Mouse (Mus musculus) heart, embryonic 16.5 days (tissue): ENCODE measurements around the gene Slc25a26. TPM values are rescaled to one million over a fixed set of nuclear protein-coding genes. Genes with fewer than 3 reads are reported as not detected.
A peak's percentile ranks its signal among the peaks of the same experiment; 100 is the strongest.

ENCODE experiments used
- ATAC-seq: fragments of 200-750 bp; cut with Nextera tagmentation; replicated peaks from 2 replicates; pipeline ENCODE4 v1.8.0; 2017; ENCODE audit warnings: moderate number of reproducible peaks; ENCODE audit not compliant: insufficient read depth, low FRiP score; ENCODE audit errors: extremely low read depth
- H3K27ac ChIP-seq: fragments of 300-500 bp; sonication (generic); 2 replicates; pipeline ENCODE4 v1.5.1; 2014; ENCODE audit warnings: mild to moderate bottlenecking, low read length, control low read depth, moderate library complexity
- H3K27me3 ChIP-seq: fragments of 300-500 bp; sonication (generic); 2 replicates; pipeline ENCODE4 v1.6.1; 2014; ENCODE audit warnings: low read length, mixed read lengths; ENCODE audit not compliant: control insufficient read depth, insufficient read depth
- H3K36me3 ChIP-seq: fragments of 300-500 bp; sonication (generic); 2 replicates; pipeline ENCODE4 v1.6.1; 2014; ENCODE audit not compliant: control insufficient read depth, insufficient read depth
- H3K4me1 ChIP-seq: fragments of 300-500 bp; sonication (generic); 2 replicates; pipeline ENCODE4 v1.6.1; 2014; ENCODE audit warnings: low read length, mixed read lengths; ENCODE audit not compliant: control insufficient read depth, insufficient read depth
- H3K4me2 ChIP-seq: fragments of 300-500 bp; sonication (generic); 2 replicates; pipeline ENCODE4 v1.6.1; 2014; ENCODE audit warnings: low read depth, mild to moderate bottlenecking, control low read depth, low read length
- H3K4me3 ChIP-seq: fragments of 300-500 bp; sonication (generic); 2 replicates; pipeline ENCODE4 v1.5.1; 2014; ENCODE audit warnings: mild to moderate bottlenecking, control low read depth, low read length
- H3K9ac ChIP-seq: fragments of 300-500 bp; sonication (generic); 2 replicates; pipeline ENCODE4 v1.6.1; 2014; ENCODE audit warnings: low read length, control low read depth
- H3K9me3 ChIP-seq: fragments of 300-500 bp; sonication (generic); replicated peaks from 2 replicates; pipeline ENCODE4 v1.6.1; 2016; ENCODE audit warnings: low read length; ENCODE audit not compliant: control insufficient read depth
- WGBS: fragments of 180-500 bp; shearing (Covaris S2); extraction: QIAGEN DNeasy Blood & Tissue Kit; methylation state at CpG from one replicate; pipeline ENCODE4 v1.1.7; 2014; 5-methylcytosine and 5-hydroxymethylcytosine counted together
- polyA plus RNA-seq: library from polyadenylated mRNA; unstranded; fragments of >200 nt; fragmentation: Nextera tagmentation; extraction: Ambion mirVana; gene quantifications from 2 replicates; pipeline ENCODE4 v1.2.1, GENCODE M21; 2015

The Slc25a26 gene
- polyA plus RNA-seq, 1 experiment from 2014 or later = 15.3 TPM

- Histone ChIP-seq H3K27ac (no peak overlapping the region), H3K4me2 (no peak overlapping the region), H3K9ac (no peak overlapping the region), H3K36me3 (peaks cover 3% of the 10 kb centered on the region; the same call in 1 of the 2 replicates), H3K4me3 (no peak overlapping the region), H3K27me3 (no peaks in the 10 kb centered on the region), H3K9me3 (no peaks in the 10 kb centered on the region), H3K4me1 (peaks cover 20% of the 10 kb centered on the region)
- no peak for ATAC-seq
- 47% methylated on average over 5 of the region's 5 CpGs for WGBS
Measured at GRCm38 (mm10) chr6:94601101-94601500, 101.0 kb downstream of the Slc25a26 start.

- Histone ChIP-seq H3K9ac (no peak overlapping the region), H3K4me3 (no peak overlapping the region), H3K27me3 (no peaks in the 10 kb centered on the region), H3K27ac (no peak overlapping the region), H3K9me3 (no peaks in the 10 kb centered on the region), H3K4me1 (peaks cover 20% of the 10 kb centered on the region), H3K4me2 (no peak overlapping the region), H3K36me3 (peaks cover 3% of the 10 kb centered on the region)
- WGBS = 69% methylated on average over 5 of the region's 5 CpGs
- ATAC-seq = no peak
Measured at GRCm38 (mm10) chr6:94601811-94602210, 101.7 kb downstream of the Slc25a26 start.

- 57% methylated on average over 3 of the region's 3 CpGs for WGBS
- no peak for ATAC-seq
- Histone ChIP-seq H3K36me3 (peaks cover 13% of the 10 kb centered on the region), H3K27ac (no peak overlapping the region), H3K4me3 (no peak overlapping the region), H3K27me3 (no peaks in the 10 kb centered on the region), H3K9ac (no peak overlapping the region), H3K4me1 (peaks cover 5% of the 10 kb centered on the region; the same call in 1 of the 2 replicates), H3K4me2 (no peak overlapping the region), H3K9me3 (no peaks in the 10 kb centered on the region)
Measured at GRCm38 (mm10) chr6:94604072-94604471, 103.9 kb downstream of the Slc25a26 start.

GRCm38 (mm10) chr6:94604546-94604945, 104.4 kb downstream of the Slc25a26 start:
- no peaks in the 10 kb centered on the region for H3K9me3 ChIP-seq
- no peak overlapping the region for H3K4me3 ChIP-seq
- no peak for ATAC-seq
- peaks cover 5% of the 10 kb centered on the region; the same call in 1 of the 2 replicates for H3K4me1 ChIP-seq
- no peak overlapping the region for H3K27ac ChIP-seq
- 84% methylated on average over 2 of the region's 2 CpGs for WGBS
- no peak overlapping the region for H3K9ac ChIP-seq
- H3K4me2 ChIP-seq = no peak overlapping the region
- H3K27me3 ChIP-seq = no peaks in the 10 kb centered on the region
- H3K36me3 ChIP-seq = peaks cover 17% of the 10 kb centered on the region

- WGBS = 80% methylated on average over 6 of the region's 6 CpGs
- Histone ChIP-seq H3K4me2 (no peak overlapping the region), H3K36me3 (peaks cover 31% of the 10 kb centered on the region), H3K4me1 (no peaks in the 10 kb centered on the region), H3K9ac (no peak overlapping the region), H3K27me3 (no peaks in the 10 kb centered on the region), H3K9me3 (no peaks in the 10 kb centered on the region), H3K4me3 (no peak overlapping the region), H3K27ac (no peak overlapping the region)
- no peak for ATAC-seq
Measured at GRCm38 (mm10) chr6:94613235-94613895, 113.2 kb downstream of the Slc25a26 start.

GRCm38 (mm10) chr6:94614346-94614745, 114.2 kb downstream of the Slc25a26 start:
- Histone ChIP-seq H3K4me1 (no peaks in the 10 kb centered on the region), H3K9ac (no peak overlapping the region), H3K27me3 (no peaks in the 10 kb centered on the region), H3K4me2 (no peak overlapping the region), H3K9me3 (no peaks in the 10 kb centered on the region), H3K36me3 (peaks cover 23% of the 10 kb centered on the region), H3K4me3 (no peak overlapping the region), H3K27ac (no peak overlapping the region)
- 72% methylated on average over 6 of the region's 6 CpGs for WGBS
- no peak for ATAC-seq

- no peak overlapping the region for H3K27ac ChIP-seq
- H3K4me3 ChIP-seq = no peak overlapping the region
- H3K9ac ChIP-seq = no peak overlapping the region
- H3K36me3 ChIP-seq = peaks cover 20% of the 10 kb centered on the region
- H3K4me2 ChIP-seq = no peak overlapping the region
- ATAC-seq = no peak
- WGBS = 80% methylated on average over 4 of the region's 4 CpGs
- no peaks in the 10 kb centered on the region for H3K9me3 ChIP-seq
- H3K27me3 ChIP-seq = no peaks in the 10 kb centered on the region
- peaks cover 13% of the 10 kb centered on the region for H3K4me1 ChIP-seq
Measured at GRCm38 (mm10) chr6:94615936-94616335, 115.8 kb downstream of the Slc25a26 start.

- no peak for ATAC-seq
- no peak overlapping the region for H3K4me2 ChIP-seq
- H3K4me1 ChIP-seq = peaks cover 13% of the 10 kb centered on the region
- WGBS = 73% methylated on average over 5 of the region's 5 CpGs
- no peak overlapping the region for H3K9ac ChIP-seq
- H3K9me3 ChIP-seq = no peaks in the 10 kb centered on the region
- H3K4me3 ChIP-seq = no peak overlapping the region
- H3K36me3 ChIP-seq = peaks cover 17% of the 10 kb centered on the region
- H3K27ac ChIP-seq = no peak overlapping the region
- H3K27me3 ChIP-seq = no peaks in the 10 kb centered on the region
Measured at GRCm38 (mm10) chr6:94618671-94619070, 118.5 kb downstream of the Slc25a26 start.

- Histone ChIP-seq H3K4me2 (no peak overlapping the region), H3K27me3 (no peaks in the 10 kb centered on the region), H3K9me3 (no peaks in the 10 kb centered on the region), H3K9ac (0 out of 2 replicates have a peak overlapping the region, but pooled peaks have one; percentile 13), H3K4me1 (peaks cover 13% of the 10 kb centered on the region), H3K36me3 (peaks cover 20% of the 10 kb centered on the region), H3K27ac (0 out of 2 replicates have a peak overlapping the region, but pooled peaks have one; percentile 11), H3K4me3 (no peak overlapping the region)
- 62% methylated on average over 6 of the region's 6 CpGs for WGBS
- no peak for ATAC-seq
Measured at GRCm38 (mm10) chr6:94620287-94620686, 120.2 kb downstream of the Slc25a26 start.
